Comparison of ENCODE assay signal across 8 mouse cellular contexts in genomic region chr11:8497136-8497535, GRCm38 (mm10).
DNase-seq lines count a peak whose midpoint lies in the region; ATAC-seq lines count a peak whose summit lies in the region.
"Had no signal": no experiment of that assay in that cellular context is flagged by ENCODE, and none has a peak within 500 bp of the region (broad histone marks: within the 10 kb centered on the region; RNA-seq: fewer than 3 reads in every experiment).

No protein-coding gene starts in this region.

- H3K27me3 ChIP-seq in heart, embryonic 15.5 days: no peaks in the 10 kb centered on the region
- no peaks in the 10 kb centered on the region for H3K27me3 ChIP-seq in midbrain, embryonic 10.5 days (ENCODE audit: low read depth, poor library complexity, severe bottlenecking)
- no peaks in the 10 kb centered on the region for H3K27me3 ChIP-seq in midbrain, embryonic 14.5 days (ENCODE audit: control insufficient read depth, insufficient read depth, low read length)
- no peaks in the 10 kb centered on the region for H3K27me3 ChIP-seq in limb, embryonic 10.5 days (ENCODE audit: low read depth, poor library complexity, severe bottlenecking)
- H3K27me3 ChIP-seq in midbrain, embryonic 13.5 days: no peaks in the 10 kb centered on the region

- WGBS in heart, embryonic 15.5 days: 71% methylated on average over 6 of the region's 6 CpGs
- 81% methylated on average over 6 of the region's 6 CpGs for WGBS in midbrain, embryonic 10.5 days
- WGBS in midbrain, embryonic 14.5 days: 94% methylated on average over 6 of the region's 6 CpGs
- 89% methylated on average over 6 of the region's 6 CpGs for WGBS in limb, embryonic 10.5 days
- 88% methylated on average over 6 of the region's 6 CpGs for WGBS in midbrain, embryonic 13.5 days

- peak overlapping the region; percentile 82 for H3K27ac ChIP-seq in heart, embryonic 15.5 days
- 0 out of 2 replicates have a peak overlapping the region, but pooled peaks have one; percentile 3 for H3K27ac ChIP-seq in midbrain, embryonic 10.5 days (replicated peaks)
- no peak overlapping the region for H3K27ac ChIP-seq in midbrain, embryonic 14.5 days (replicated peaks; ENCODE audit: low read depth, low read length)
- 0 out of 2 replicates have a peak overlapping the region, but pooled peaks have one; percentile 28 for H3K27ac ChIP-seq in limb, embryonic 10.5 days
- H3K27ac ChIP-seq in midbrain, embryonic 13.5 days: no peak overlapping the region; the same call in 1 of the 2 replicates

- no peak for DNase-seq in heart, postnatal 14 days
- DNase-seq in midbrain, embryonic 10.5 days (ENCODE audit: low spot score): no peak
- no peak for DNase-seq in midbrain, embryonic 14.5 days
- DNase-seq in limb, embryonic 10.5 days (ENCODE audit: low spot score): no peak

- H3K4me1 ChIP-seq in heart, embryonic 15.5 days (replicated peaks): peaks cover 88% of the 10 kb centered on the region
- no peaks in the 10 kb centered on the region for H3K4me1 ChIP-seq in midbrain, embryonic 10.5 days
- H3K4me1 ChIP-seq in midbrain, embryonic 14.5 days (ENCODE audit: control insufficient read depth, insufficient read depth, low read length): no peaks in the 10 kb centered on the region
- H3K4me1 ChIP-seq in limb, embryonic 10.5 days: peaks cover 9% of the 10 kb centered on the region; the same call in 1 of the 2 replicates
- peaks cover 12% of the 10 kb centered on the region; the same call in 1 of the 2 replicates for H3K4me1 ChIP-seq in midbrain, embryonic 13.5 days (replicated peaks)

- H3K4me2 ChIP-seq in heart, embryonic 15.5 days: no peak overlapping the region
- no peak overlapping the region for H3K4me2 ChIP-seq in midbrain, embryonic 14.5 days (ENCODE audit: low read length)
- no peak overlapping the region for H3K4me2 ChIP-seq in midbrain, embryonic 13.5 days (replicated peaks)

- ATAC-seq in heart, embryonic 15.5 days (replicated peaks; ENCODE audit: insufficient number of reproducible peaks, insufficient read depth, low FRiP score, low read depth): no peak
- ATAC-seq in midbrain, embryonic 14.5 days (ENCODE audit: low FRiP score, low TSS enrichment): no peak
- no peak for ATAC-seq in activated CD4-positive, CD25-positive, alpha-beta regulatory T cell, adult 4 months
- ATAC-seq in midbrain, embryonic 13.5 days: no peak
- ATAC-seq: inflammation-experienced regulatory T-cells, adult 6 months had no signal

- no peak overlapping the region for H3K4me3 ChIP-seq in heart, embryonic 15.5 days
- no peak overlapping the region for H3K4me3 ChIP-seq in midbrain, embryonic 10.5 days
- no peak overlapping the region for H3K4me3 ChIP-seq in midbrain, embryonic 14.5 days (replicated peaks; ENCODE audit: low read depth, low read length)
- H3K4me3 ChIP-seq in limb, embryonic 10.5 days: no peak overlapping the region
- no peak overlapping the region for H3K4me3 ChIP-seq in midbrain, embryonic 13.5 days (replicated peaks)

- H3K9me3 ChIP-seq in heart, embryonic 15.5 days (replicated peaks): no peaks in the 10 kb centered on the region
- no peaks in the 10 kb centered on the region for H3K9me3 ChIP-seq in midbrain, embryonic 10.5 days (replicated peaks)
- no peaks in the 10 kb centered on the region for H3K9me3 ChIP-seq in midbrain, embryonic 14.5 days (ENCODE audit: control insufficient read depth, low read length)
- H3K9me3 ChIP-seq in limb, embryonic 10.5 days (replicated peaks): no peaks in the 10 kb centered on the region
- no peaks in the 10 kb centered on the region for H3K9me3 ChIP-seq in midbrain, embryonic 13.5 days

- H3K36me3 ChIP-seq in heart, embryonic 15.5 days: peaks cover 11% of the 10 kb centered on the region; the same call in 1 of the 2 replicates
- H3K36me3 ChIP-seq in midbrain, embryonic 10.5 days: peaks cover 10% of the 10 kb centered on the region
- no peaks in the 10 kb centered on the region for H3K36me3 ChIP-seq in midbrain, embryonic 14.5 days (ENCODE audit: control insufficient read depth, insufficient read depth, low read length)
- peaks cover 98% of the 10 kb centered on the region for H3K36me3 ChIP-seq in limb, embryonic 10.5 days
- H3K36me3 ChIP-seq in midbrain, embryonic 13.5 days: no peaks in the 10 kb centered on the region

- no peak overlapping the region for H3K9ac ChIP-seq in heart, embryonic 15.5 days
- no peak overlapping the region for H3K9ac ChIP-seq in midbrain, embryonic 14.5 days (replicated peaks; ENCODE audit: low read length)
- no peak overlapping the region for H3K9ac ChIP-seq in midbrain, embryonic 13.5 days (replicated peaks)

- intact Hi-C loops in heart, postnatal 14 days (cut with DNase I): no loop called here

Comparison
In these comparisons a context has a peak if more than half of its experiments do, and no peak if none do; other contexts are left out.
1. H3K27ac ChIP-seq: peak in heart, embryonic 15.5 days (single experiment), midbrain, embryonic 10.5 days (single experiment) and limb, embryonic 10.5 days (single experiment); none in midbrain, embryonic 14.5 days (single experiment) and midbrain, embryonic 13.5 days (single experiment).